Mouse (Mus musculus) kidney, postnatal 0 days (tissue): ENCODE results near the gene Sh3glb2. TPM values are rescaled to one million over a fixed set of nuclear protein-coding genes. Genes with fewer than 3 reads are reported as not detected.

Experiments
- ATAC-seq: fragments of 200-750 bp; cut with Nextera tagmentation; replicated peaks from 2 replicates; pipeline ENCODE4 v1.8.0; 2017; ENCODE audit warnings: low read depth, moderate number of reproducible peaks, moderate TSS enrichment, moderate library complexity; ENCODE audit not compliant: low FRiP score
- DNase-seq: peaks from one replicate; pipeline ENCODE4 v3.0.0-alpha.2; 2016; ENCODE audit warnings: low spot score
- H3K27ac ChIP-seq: fragments of 300-500 bp; sonication (generic); 2 replicates; pipeline ENCODE4 v1.5.1; 2014; ENCODE audit warnings: mild to moderate bottlenecking
- H3K27me3 ChIP-seq: fragments of 300-500 bp; sonication (generic); 2 replicates; pipeline ENCODE4 v1.6.1; 2014; ENCODE audit warnings: low read length, mixed read lengths; ENCODE audit not compliant: insufficient read depth
- H3K36me3 ChIP-seq: fragments of 300-500 bp; sonication (generic); 2 replicates; pipeline ENCODE4 v1.6.1; 2014; ENCODE audit warnings: low read length, mixed read lengths; ENCODE audit not compliant: insufficient read depth
- H3K4me1 ChIP-seq: fragments of 300-500 bp; sonication (generic); replicated peaks from 2 replicates; pipeline ENCODE4 v1.6.1; 2014; ENCODE audit warnings: antibody characterized with exemption, low read length, mixed read lengths; ENCODE audit not compliant: insufficient read depth
- H3K4me2 ChIP-seq: fragments of 300-500 bp; sonication (generic); 2 replicates; pipeline ENCODE4 v1.6.1; 2014; ENCODE audit warnings: mild to moderate bottlenecking, low read length, moderate library complexity, mixed read lengths
- H3K4me3 ChIP-seq: fragments of 300-500 bp; sonication (generic); replicated peaks from 2 replicates; pipeline ENCODE4 v1.5.1; 2014; ENCODE audit warnings: low read depth, low read length
- H3K9ac ChIP-seq: fragments of 300-500 bp; sonication (generic); 2 replicates; pipeline ENCODE4 v1.6.1; 2014; ENCODE audit warnings: low read depth, low read length
- H3K9me3 ChIP-seq: fragments of 300-500 bp; sonication (generic); replicated peaks from 2 replicates; pipeline ENCODE4 v1.6.1; 2016; ENCODE audit warnings: low read length, inconsistent platforms, mixed read lengths
- CTCF ChIP-seq: IDR thresholded peaks from 2 replicates; pipeline ENCODE4 v1.5.1; 2016; ENCODE audit warnings: antibody characterized with exemption, low read depth, mild to moderate bottlenecking, moderate library complexity
- WGBS: fragments of 180-500 bp; shearing (Covaris S2); extraction: QIAGEN DNeasy Blood & Tissue Kit; methylation state at CpG from one replicate; pipeline ENCODE4 v1.1.7; 2014; 5-methylcytosine and 5-hydroxymethylcytosine counted together
- polyA plus RNA-seq: library from polyadenylated mRNA; unstranded; fragments of >200 nt; fragmentation: Nextera tagmentation; extraction: Ambion mirVana; gene quantifications from 2 replicates; pipeline ENCODE4 v1.2.1, GENCODE M21; 2015

Gene Sh3glb2
- polyA plus RNA-seq, 1 experiment from 2014 or later = 65.1 TPM

DNA sequence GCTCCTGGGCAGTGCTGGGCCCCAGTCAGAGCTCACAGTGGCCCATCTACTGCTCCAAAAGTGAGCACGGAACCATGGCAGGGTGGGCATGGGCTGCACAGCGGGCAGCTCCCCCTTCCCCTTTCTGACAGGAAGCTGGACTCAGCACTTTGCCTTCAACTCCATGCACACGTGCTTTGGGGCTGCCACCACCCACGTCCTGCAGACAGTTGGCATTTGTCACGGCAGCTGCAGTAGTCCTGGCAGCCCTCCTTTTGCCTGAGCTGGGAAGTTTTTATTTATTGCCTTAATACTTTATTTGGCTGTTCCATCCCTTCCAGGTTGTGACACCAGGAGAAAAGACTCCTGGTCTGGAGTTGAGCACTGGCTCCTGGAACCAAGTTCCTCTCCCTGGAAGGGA, 25.7 kb upstream of the Sh3glb2 start:
- WGBS = 68% methylated on average over 5 of the region's 5 CpGs
- ATAC-seq = no peak
- DNase-seq = no peak
- no peak overlapping the region for H3K4me3 ChIP-seq
- no peaks in the 10 kb centered on the region for H3K9me3 ChIP-seq
- H3K9ac ChIP-seq = no peak overlapping the region
- no peak for TF ChIP-seq CTCF
- H3K36me3 ChIP-seq = peaks cover 34% of the 10 kb centered on the region; the same call in 1 of the 2 replicates
- H3K4me1 ChIP-seq = no peaks in the 10 kb centered on the region
- no peak overlapping the region for H3K27ac ChIP-seq
- H3K27me3 ChIP-seq = no peaks in the 10 kb centered on the region
- no peak overlapping the region for H3K4me2 ChIP-seq

DNA sequence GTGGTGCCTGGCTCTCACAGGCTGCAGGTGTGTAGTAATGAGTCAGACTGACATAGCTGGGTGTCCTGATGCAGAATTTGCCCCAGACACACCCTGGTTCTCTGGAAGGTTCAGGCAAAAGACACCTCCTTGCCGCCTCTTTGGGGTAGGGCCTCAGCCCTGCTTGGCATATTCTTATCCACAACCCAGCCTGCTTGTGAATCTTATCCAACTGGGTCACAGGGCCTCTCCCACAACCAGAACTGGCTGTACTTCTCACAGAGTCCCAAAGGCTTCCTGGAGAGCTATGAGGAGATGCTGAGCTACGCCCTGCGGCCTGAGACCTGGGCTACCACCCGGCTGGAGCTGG, 22.2 kb upstream of the Sh3glb2 start:
- H3K36me3 ChIP-seq = peaks cover 62% of the 10 kb centered on the region

DNA sequence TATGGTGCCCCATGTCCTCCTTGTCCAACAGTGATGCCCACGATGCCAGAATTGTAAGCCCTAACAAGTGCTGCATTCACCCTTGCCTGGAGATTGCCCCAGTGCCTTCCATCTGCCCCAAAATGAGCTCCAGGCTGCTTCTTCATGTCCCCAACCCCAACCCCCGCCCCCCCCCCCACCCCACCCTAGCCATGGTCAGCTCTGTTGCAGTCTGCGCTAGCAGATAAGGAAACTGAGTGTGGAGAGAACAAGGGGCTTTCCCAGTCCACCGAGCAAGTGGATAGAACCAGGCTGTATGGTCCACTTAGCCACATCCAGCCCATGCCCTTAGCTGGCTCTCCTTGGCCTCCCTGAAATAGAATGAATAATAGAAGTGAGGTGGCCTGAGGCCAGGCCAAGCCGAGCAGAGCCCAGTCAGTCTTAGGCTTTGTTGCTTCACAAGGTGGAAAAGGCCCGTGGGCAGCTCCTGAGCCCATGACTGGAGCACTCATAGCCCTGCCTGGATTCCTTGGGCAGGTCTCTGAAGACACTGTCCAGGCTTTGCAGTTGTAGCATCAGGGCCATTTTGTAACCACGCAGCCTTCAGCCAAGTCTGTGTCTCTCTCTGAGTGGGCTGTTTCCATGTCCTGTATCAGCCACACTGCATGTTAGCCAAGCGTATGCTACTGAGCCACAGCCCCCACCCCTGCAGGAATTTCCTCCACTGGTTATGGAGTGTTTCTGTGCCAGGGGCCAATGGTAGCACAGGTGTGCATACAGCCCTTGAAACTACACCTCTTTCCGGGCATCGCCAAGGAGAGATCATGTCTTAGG, 21.6 kb upstream of the Sh3glb2 start:
- H3K9me3 ChIP-seq = no peaks in the 10 kb centered on the region
- no peak overlapping the region for H3K4me2 ChIP-seq
- no peak overlapping the region for H3K9ac ChIP-seq
- no peak for ATAC-seq
- WGBS = 93% methylated on average over 10 of the region's 10 CpGs
- no peak overlapping the region for H3K4me3 ChIP-seq
- no peak for DNase-seq
- no peaks in the 10 kb centered on the region for H3K4me1 ChIP-seq
- no peaks in the 10 kb centered on the region for H3K27me3 ChIP-seq
- TF ChIP-seq CTCF = no peak
- H3K36me3 ChIP-seq = peaks cover 68% of the 10 kb centered on the region
- no peak overlapping the region for H3K27ac ChIP-seq

More for the DNA sequence above, 22.2 kb upstream of the Sh3glb2 start:
- no peaks in the 10 kb centered on the region for H3K9me3 ChIP-seq
- H3K4me3 ChIP-seq = no peak overlapping the region
- ATAC-seq = no peak
- WGBS = 98% methylated on average over 4 of the region's 4 CpGs
- no peaks in the 10 kb centered on the region for H3K27me3 ChIP-seq
- H3K27ac ChIP-seq = no peak overlapping the region
- no peak overlapping the region for H3K9ac ChIP-seq
- H3K4me1 ChIP-seq = no peaks in the 10 kb centered on the region
- no peak for DNase-seq
- no peak for TF ChIP-seq CTCF
- no peak overlapping the region for H3K4me2 ChIP-seq

DNA sequence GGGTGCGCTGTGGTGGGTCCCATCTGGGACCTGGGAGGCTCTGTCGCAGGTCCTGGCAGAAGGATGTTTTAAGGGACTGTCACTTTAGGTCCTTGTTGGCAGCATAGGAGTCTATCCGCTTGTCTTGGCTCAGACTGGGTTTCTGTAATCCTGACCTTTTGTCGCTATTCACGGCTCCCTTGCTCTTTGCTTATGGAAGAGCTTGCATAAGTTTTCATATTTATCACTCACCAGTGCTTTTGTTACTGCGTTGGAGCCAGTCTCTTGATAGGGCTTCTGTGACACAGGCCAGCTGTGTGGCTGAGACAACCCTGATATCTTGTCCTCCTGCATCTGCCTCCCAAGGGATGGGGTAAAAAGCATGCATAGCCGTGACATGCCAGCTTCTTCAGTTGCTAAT, 20.2 kb upstream of the Sh3glb2 start:
- no peak for TF ChIP-seq CTCF
- ATAC-seq = no peak
- H3K4me3 ChIP-seq = no peak overlapping the region

DNA sequence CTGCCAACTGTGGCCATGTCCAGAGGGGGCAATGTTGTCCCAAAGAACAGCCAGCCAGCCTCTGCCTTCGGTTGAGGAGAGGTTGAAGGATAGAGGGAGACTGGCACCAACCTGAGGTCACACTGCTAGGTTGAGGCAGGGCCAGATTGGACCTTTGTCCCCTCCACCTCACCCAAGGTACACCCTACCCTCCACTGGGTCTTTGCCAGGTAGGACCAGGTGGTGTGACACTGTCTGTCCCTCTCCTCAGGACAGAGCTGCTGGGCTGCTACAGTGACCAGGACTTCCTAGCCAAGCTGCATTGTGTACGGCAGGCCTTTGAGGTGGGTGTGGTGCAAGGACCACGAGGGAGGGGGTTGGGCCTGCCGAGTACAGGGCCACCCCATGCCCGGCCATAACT, 18.6 kb upstream of the Sh3glb2 start:
- no peaks in the 10 kb centered on the region for H3K4me1 ChIP-seq
- DNase-seq = no peak
- WGBS = 82% methylated on average over 5 of the region's 5 CpGs
- no peak for TF ChIP-seq CTCF
- peaks cover 67% of the 10 kb centered on the region for H3K36me3 ChIP-seq
- ATAC-seq = no peak
- H3K9ac ChIP-seq = no peak overlapping the region
- no peak overlapping the region for H3K4me2 ChIP-seq
- no peaks in the 10 kb centered on the region for H3K27me3 ChIP-seq
- H3K27ac ChIP-seq = no peak overlapping the region
- H3K9me3 ChIP-seq = no peaks in the 10 kb centered on the region
- H3K4me3 ChIP-seq = no peak overlapping the region

More for the DNA sequence above, 20.2 kb upstream of the Sh3glb2 start:
- Histone ChIP-seq H3K4me2 (no peak overlapping the region), H3K4me1 (no peaks in the 10 kb centered on the region), H3K36me3 (peaks cover 69% of the 10 kb centered on the region), H3K9ac (no peak overlapping the region), H3K27me3 (no peaks in the 10 kb centered on the region), H3K9me3 (no peaks in the 10 kb centered on the region), H3K27ac (no peak overlapping the region)
- WGBS = 84% methylated on average over 7 of the region's 7 CpGs
- DNase-seq = no peak

DNA sequence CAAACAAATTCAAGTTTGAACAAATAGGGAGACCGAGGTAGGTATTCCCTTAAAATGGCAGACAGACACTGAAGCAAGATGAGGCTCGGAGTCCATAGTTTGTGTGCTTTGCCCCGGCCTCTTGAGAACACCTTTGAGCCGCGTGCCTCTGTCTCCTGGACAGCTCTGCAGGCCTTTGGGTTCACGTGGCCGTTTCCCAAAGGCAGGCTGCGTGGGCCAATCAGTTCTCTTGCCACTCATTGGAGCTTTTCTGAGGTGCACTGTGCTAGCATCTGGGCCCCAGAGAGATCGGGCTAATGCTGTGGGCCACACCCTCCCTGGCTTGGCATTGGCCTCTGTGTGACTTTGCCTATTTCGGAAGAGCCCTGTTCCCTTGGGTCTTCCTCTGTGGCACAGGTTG, 16.8 kb upstream of the Sh3glb2 start:
- no peak overlapping the region for H3K9ac ChIP-seq
- H3K27ac ChIP-seq = no peak overlapping the region
- H3K9me3 ChIP-seq = no peaks in the 10 kb centered on the region
- ATAC-seq (no peak), DNase-seq (no peak)
- H3K27me3 ChIP-seq = no peaks in the 10 kb centered on the region
- 93% methylated on average over 10 of the region's 10 CpGs for WGBS
- no peak overlapping the region for H3K4me3 ChIP-seq
- no peaks in the 10 kb centered on the region for H3K4me1 ChIP-seq
- H3K4me2 ChIP-seq = no peak overlapping the region
- no peak for TF ChIP-seq CTCF
- H3K36me3 ChIP-seq = peaks cover 68% of the 10 kb centered on the region

DNA sequence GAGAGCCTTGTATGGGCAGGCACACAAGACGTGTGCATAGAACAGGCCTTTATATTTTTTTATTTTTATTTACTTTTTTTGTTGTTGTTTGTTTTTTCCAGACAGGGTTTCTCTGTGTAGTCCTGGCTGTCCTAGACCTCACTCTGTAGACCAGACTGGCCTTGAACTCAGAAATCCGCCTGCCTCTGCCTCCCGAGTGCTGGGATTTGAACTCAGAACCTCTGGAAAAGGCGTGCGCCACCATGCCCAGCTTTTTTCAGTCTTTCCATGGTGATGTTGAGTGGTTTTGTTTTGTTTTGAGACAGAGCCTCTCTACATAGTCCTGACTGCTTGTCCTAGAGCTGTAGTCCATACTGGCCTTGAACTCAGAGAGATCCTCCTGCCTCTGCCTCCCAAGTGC, 13.6 kb upstream of the Sh3glb2 start:
- Histone ChIP-seq H3K36me3 (peaks cover 76% of the 10 kb centered on the region), H3K4me2 (no peak overlapping the region), H3K4me1 (no peaks in the 10 kb centered on the region), H3K9me3 (no peaks in the 10 kb centered on the region), H3K9ac (no peak overlapping the region), H3K27me3 (no peaks in the 10 kb centered on the region), H3K27ac (no peak overlapping the region), H3K4me3 (no peak overlapping the region)
- no peak for TF ChIP-seq CTCF
- no peak for ATAC-seq
- WGBS = 95% methylated on average over 5 of the region's 5 CpGs
- DNase-seq = no peak
